Mouse (Mus musculus) midbrain, embryonic 13.5 days (tissue): Measurements from ENCODE around the gene Dlgap3. TPM values are rescaled to one million over a fixed set of nuclear protein-coding genes. Genes with fewer than 3 reads are reported as not detected.

Source experiments
- ATAC-seq: fragments of 200-750 bp; cut with Nextera tagmentation; 2 replicates; pipeline ENCODE4 v1.8.0; 2017; ENCODE audit warnings: mild to moderate bottlenecking, moderate TSS enrichment, moderate library complexity
- H3K27ac ChIP-seq: fragments of 300-500 bp; sonication (generic); 2 replicates; pipeline ENCODE4 v1.5.1; 2015; ENCODE audit warnings: inconsistent platforms, mild to moderate bottlenecking, moderate library complexity
- H3K27me3 ChIP-seq: fragments of 300-500 bp; sonication (generic); 2 replicates; pipeline ENCODE4 v1.6.1; 2015; ENCODE audit warnings: mild to moderate bottlenecking, inconsistent platforms
- H3K36me3 ChIP-seq: fragments of 300-500 bp; sonication (generic); 2 replicates; pipeline ENCODE4 v1.6.1; 2015; ENCODE audit warnings: mild to moderate bottlenecking, inconsistent platforms
- H3K4me1 ChIP-seq: fragments of 300-500 bp; sonication (generic); replicated peaks from 2 replicates; pipeline ENCODE4 v1.6.1; 2015; ENCODE audit warnings: inconsistent platforms
- H3K4me2 ChIP-seq: fragments of 300-500 bp; sonication (generic); replicated peaks from 2 replicates; pipeline ENCODE4 v1.6.1; 2015; ENCODE audit warnings: moderate library complexity, mild to moderate bottlenecking, inconsistent platforms
- H3K4me3 ChIP-seq: fragments of 300-500 bp; sonication (generic); replicated peaks from 2 replicates; pipeline ENCODE4 v1.5.1; 2015; ENCODE audit warnings: mild to moderate bottlenecking, inconsistent platforms
- H3K9ac ChIP-seq: fragments of 300-500 bp; sonication (generic); replicated peaks from 2 replicates; pipeline ENCODE4 v1.6.1; 2015; ENCODE audit warnings: mild to moderate bottlenecking, inconsistent platforms
- H3K9me3 ChIP-seq: fragments of 300-500 bp; sonication (generic); 2 replicates; pipeline ENCODE4 v1.6.1; 2016; ENCODE audit warnings: mild to moderate bottlenecking, inconsistent platforms
- WGBS: fragments of 180-500 bp; shearing (Covaris S2); methylation state at CpG from one replicate; pipeline ENCODE4 v1.1.7; 2015; 5-methylcytosine and 5-hydroxymethylcytosine counted together
- polyA plus RNA-seq: library from polyadenylated mRNA; unstranded; fragments of >200 nt; fragmentation: Nextera tagmentation; extraction: Ambion mirVana; gene quantifications from 2 replicates; pipeline ENCODE4 v1.2.1, GENCODE M21; 2015

The Dlgap3 gene
- polyA plus RNA-seq, 1 experiment from 2014 or later: 10.1 TPM

GRCm38 (mm10) chr4:127167731-127168130 is 1.3 kb upstream of the Dlgap3 start:
- Histone ChIP-seq H3K9me3 (no peaks in the 10 kb centered on the region), H3K36me3 (no peaks in the 10 kb centered on the region), H3K27ac (0 out of 2 replicates have a peak overlapping the region, but pooled peaks have one; percentile 81), H3K4me2 (peak overlapping the region; percentile 96), H3K27me3 (peaks cover 29% of the 10 kb centered on the region), H3K9ac (peak overlapping the region; percentile 91), H3K4me1 (peaks cover 43% of the 10 kb centered on the region), H3K4me3 (peak overlapping the region; percentile 71)
- ATAC-seq: peak; percentile 7; the same call in 1 of the 2 replicates
- WGBS: 19% methylated on average over 8 of the region's 8 CpGs

GRCm38 (mm10) chr4:127168211-127168913 is 642 bp upstream of the Dlgap3 start:
- H3K4me3 ChIP-seq: peak overlapping the region; percentile 71
- no peaks in the 10 kb centered on the region for H3K36me3 ChIP-seq
- under 1% methylated on average over 39 of the region's 39 CpGs for WGBS
- H3K4me2 ChIP-seq: peak overlapping the region; percentile 96
- H3K9me3 ChIP-seq: no peaks in the 10 kb centered on the region
- peaks cover 50% of the 10 kb centered on the region for H3K4me1 ChIP-seq
- H3K27ac ChIP-seq: peak overlapping the region; percentile 81
- peak; percentile 82 for ATAC-seq
- peaks cover 30% of the 10 kb centered on the region for H3K27me3 ChIP-seq
- H3K9ac ChIP-seq: peak overlapping the region; percentile 91

DNA sequence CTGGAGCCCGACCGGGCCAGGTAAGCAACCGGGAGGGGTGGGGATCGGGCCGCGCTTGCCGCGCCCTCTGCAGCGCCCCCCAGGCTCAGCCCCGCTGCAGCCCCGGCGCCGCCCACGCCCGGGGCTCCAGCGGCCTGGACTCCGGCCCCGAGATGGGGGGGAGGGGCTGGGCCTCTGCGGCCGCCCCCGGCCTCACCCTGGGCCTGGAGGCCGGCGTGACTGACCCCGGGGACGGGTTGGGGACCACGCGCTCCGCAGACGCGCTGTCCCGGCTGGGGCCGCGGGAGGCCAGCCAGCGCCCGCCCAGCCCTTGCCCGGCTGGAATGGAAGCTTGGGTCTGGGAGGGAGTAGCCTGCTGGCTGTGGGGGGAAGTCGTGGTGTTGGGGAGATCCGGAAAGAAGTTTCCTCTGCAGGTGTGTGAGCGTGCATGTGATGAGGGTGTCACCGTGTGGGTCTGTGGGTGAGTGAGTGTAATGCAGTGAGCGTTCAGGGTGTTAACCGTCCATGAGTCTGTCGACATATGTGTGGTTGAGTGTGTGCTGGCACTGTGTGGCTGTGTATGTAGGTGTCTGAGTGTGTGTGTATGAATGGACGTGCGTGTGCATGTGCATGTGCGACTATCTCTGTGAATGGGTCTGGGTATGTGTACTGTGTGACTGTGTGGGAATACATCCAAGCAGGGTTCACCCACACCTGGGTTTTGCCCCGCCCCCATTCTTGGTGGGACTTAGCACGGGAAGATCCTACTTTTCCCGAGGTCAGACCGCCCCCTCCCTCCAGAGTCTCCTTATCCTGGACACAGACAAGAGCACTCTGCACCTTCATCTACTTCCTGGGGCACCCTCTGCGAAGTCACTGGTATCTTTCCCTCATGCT is 580 bp downstream of the Dlgap3 start:
- ATAC-seq: peak; percentile 60
- peak overlapping the region; percentile 96 for H3K4me2 ChIP-seq
- 3% methylated on average over 42 of the region's 51 CpGs for WGBS

GRCm38 (mm10) chr4:127170866-127171265 is 1.9 kb downstream of the Dlgap3 start:
- Histone ChIP-seq H3K36me3 (no peaks in the 10 kb centered on the region), H3K27me3 (peaks cover 26% of the 10 kb centered on the region), H3K9ac (no peak overlapping the region), H3K9me3 (no peaks in the 10 kb centered on the region), H3K4me2 (peak overlapping the region; percentile 96; the same call in 1 of the 2 replicates), H3K27ac (no peak overlapping the region), H3K4me3 (no peak overlapping the region), H3K4me1 (peaks cover 56% of the 10 kb centered on the region)
- WGBS: 33% methylated on average over 5 of the region's 5 CpGs
- no peak for ATAC-seq

More for the DNA sequence above, 580 bp downstream of the Dlgap3 start:
- Histone ChIP-seq H3K36me3 (no peaks in the 10 kb centered on the region), H3K9me3 (no peaks in the 10 kb centered on the region), H3K4me3 (peak overlapping the region; percentile 71), H3K4me1 (peaks cover 52% of the 10 kb centered on the region), H3K9ac (peak overlapping the region; percentile 91), H3K27ac (peak overlapping the region; percentile 81), H3K27me3 (peaks cover 26% of the 10 kb centered on the region)

GRCm38 (mm10) chr4:127171341-127171905 is 2.4 kb downstream of the Dlgap3 start:
- ATAC-seq: no peak
- Histone ChIP-seq H3K27me3 (peaks cover 26% of the 10 kb centered on the region), H3K9me3 (no peaks in the 10 kb centered on the region), H3K4me2 (0 out of 2 replicates have a peak overlapping the region, but pooled peaks have one; percentile 4), H3K36me3 (no peaks in the 10 kb centered on the region), H3K9ac (no peak overlapping the region), H3K4me3 (no peak overlapping the region), H3K27ac (0 out of 2 replicates have a peak overlapping the region, but pooled peaks have one; percentile 36), H3K4me1 (peaks cover 56% of the 10 kb centered on the region)
- WGBS: 43% methylated on average over 4 of the region's 4 CpGs

GRCm38 (mm10) chr4:127172119-127172518 is 3.1 kb downstream of the Dlgap3 start:
- H3K27ac ChIP-seq: no peak overlapping the region
- H3K36me3 ChIP-seq: no peaks in the 10 kb centered on the region
- H3K4me3 ChIP-seq: no peak overlapping the region
- H3K4me2 ChIP-seq: no peak overlapping the region
- H3K4me1 ChIP-seq: peaks cover 56% of the 10 kb centered on the region
- H3K9me3 ChIP-seq: no peaks in the 10 kb centered on the region
- WGBS: 12% methylated on average over 7 of the region's 7 CpGs
- no peak overlapping the region for H3K9ac ChIP-seq
- H3K27me3 ChIP-seq: peaks cover 20% of the 10 kb centered on the region
- ATAC-seq: no peak

DNA sequence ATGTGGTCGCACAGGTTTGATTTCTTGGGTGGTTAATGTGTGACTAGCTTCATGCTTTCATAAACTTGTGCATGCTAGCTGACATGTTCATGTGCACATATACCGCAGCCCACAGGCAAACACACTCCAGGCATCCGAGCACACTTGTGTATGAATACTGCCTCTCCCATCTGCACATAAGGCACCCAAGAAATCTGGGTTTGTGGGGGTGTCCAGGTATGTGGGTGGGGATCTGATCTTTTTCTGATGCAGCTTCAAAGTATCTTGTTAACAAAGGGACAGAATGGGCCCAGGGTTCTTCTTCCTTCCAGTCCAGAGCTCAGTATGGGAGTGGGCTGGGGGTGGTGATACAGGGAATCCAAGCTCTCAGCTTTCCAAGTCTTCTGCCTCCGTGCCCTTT is 3.6 kb downstream of the Dlgap3 start:
- Histone ChIP-seq H3K27ac (no peak overlapping the region), H3K9me3 (no peaks in the 10 kb centered on the region), H3K4me3 (no peak overlapping the region), H3K36me3 (no peaks in the 10 kb centered on the region), H3K4me1 (peaks cover 56% of the 10 kb centered on the region), H3K4me2 (peak overlapping the region; percentile 28), H3K27me3 (peaks cover 16% of the 10 kb centered on the region), H3K9ac (0 out of 2 replicates have a peak overlapping the region, but pooled peaks have one; percentile 49)
- ATAC-seq: no peak
- 67% methylated on average over 4 of the region's 4 CpGs for WGBS

DNA sequence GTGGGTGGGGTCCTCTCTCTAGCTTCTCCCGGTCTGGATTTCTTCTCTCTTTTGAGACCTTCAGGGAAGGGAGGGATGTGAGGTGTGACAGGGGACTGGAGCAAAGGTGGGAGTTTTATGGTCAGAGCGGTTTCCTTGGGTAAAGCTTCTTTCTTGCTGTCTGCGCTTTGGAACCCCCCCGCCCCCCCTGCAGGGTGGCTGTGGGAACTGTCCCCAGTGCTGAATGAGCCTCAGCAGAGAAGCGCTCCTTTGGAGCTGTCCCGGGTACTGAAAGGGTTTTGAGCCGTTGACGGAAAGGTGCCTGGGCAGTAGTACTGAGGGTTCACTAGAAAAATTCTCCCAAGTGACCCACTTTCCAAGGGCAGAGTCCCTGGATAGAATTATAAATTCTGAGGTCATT is 4.5 kb downstream of the Dlgap3 start:
- Histone ChIP-seq H3K4me2 (peak overlapping the region; percentile 28), H3K27me3 (peaks cover 16% of the 10 kb centered on the region), H3K9me3 (no peaks in the 10 kb centered on the region), H3K4me1 (peaks cover 48% of the 10 kb centered on the region), H3K4me3 (no peak overlapping the region), H3K36me3 (no peaks in the 10 kb centered on the region), H3K27ac (no peak overlapping the region), H3K9ac (peak overlapping the region; percentile 49; the same call in 1 of the 2 replicates)
- no peak for ATAC-seq
- 5% methylated on average over 8 of the region's 8 CpGs for WGBS

GRCm38 (mm10) chr4:127174075-127174899 is 5.3 kb downstream of the Dlgap3 start:
- Histone ChIP-seq H3K36me3 (no peaks in the 10 kb centered on the region), H3K9me3 (no peaks in the 10 kb centered on the region), H3K27me3 (peaks cover 19% of the 10 kb centered on the region), H3K4me2 (no peak overlapping the region), H3K4me1 (peaks cover 53% of the 10 kb centered on the region), H3K4me3 (no peak overlapping the region), H3K27ac (no peak overlapping the region), H3K9ac (no peak overlapping the region)
- no peak for ATAC-seq
- 61% methylated on average over 8 of the region's 8 CpGs for WGBS

- no peaks in the 10 kb centered on the region for H3K9me3 ChIP-seq
- ATAC-seq: no peak
Observed at GRCm38 (mm10) chr4:127174900-127175278, 5.9 kb downstream of the Dlgap3 start.

GRCm38 (mm10) chr4:127177961-127178360 is 9.0 kb downstream of the Dlgap3 start:
- Histone ChIP-seq H3K27me3 (0 out of 2 replicates have a peak, but pooled peaks cover 9% of the 10 kb centered on the region), H3K4me2 (no peak overlapping the region), H3K4me1 (peaks cover 31% of the 10 kb centered on the region), H3K9ac (no peak overlapping the region), H3K9me3 (no peaks in the 10 kb centered on the region), H3K4me3 (no peak overlapping the region), H3K27ac (no peak overlapping the region), H3K36me3 (no peaks in the 10 kb centered on the region)
- 84% methylated on average over 11 of the region's 11 CpGs for WGBS
- ATAC-seq: no peak

More at GRCm38 (mm10) chr4:127174900-127175278, 5.9 kb downstream of the Dlgap3 start:
- H3K4me1 ChIP-seq: peaks cover 54% of the 10 kb centered on the region
- WGBS: 63% methylated on average over 4 of the region's 4 CpGs
- H3K27me3 ChIP-seq: peaks cover 18% of the 10 kb centered on the region
- H3K4me3 ChIP-seq: no peak overlapping the region
- H3K27ac ChIP-seq: no peak overlapping the region
- no peak overlapping the region for H3K4me2 ChIP-seq
- H3K36me3 ChIP-seq: no peaks in the 10 kb centered on the region
- no peak overlapping the region for H3K9ac ChIP-seq
